Mouse (Mus musculus): ENCODE results near the gene 1700001C19Rik. TPM values are rescaled to one million over a fixed set of nuclear protein-coding genes. Genes with fewer than 3 reads are reported as not detected.

Gene 1700001C19Rik
- polyA plus RNA-seq, 1 experiment from 2014 or later, result 0.25 TPM

DNA sequence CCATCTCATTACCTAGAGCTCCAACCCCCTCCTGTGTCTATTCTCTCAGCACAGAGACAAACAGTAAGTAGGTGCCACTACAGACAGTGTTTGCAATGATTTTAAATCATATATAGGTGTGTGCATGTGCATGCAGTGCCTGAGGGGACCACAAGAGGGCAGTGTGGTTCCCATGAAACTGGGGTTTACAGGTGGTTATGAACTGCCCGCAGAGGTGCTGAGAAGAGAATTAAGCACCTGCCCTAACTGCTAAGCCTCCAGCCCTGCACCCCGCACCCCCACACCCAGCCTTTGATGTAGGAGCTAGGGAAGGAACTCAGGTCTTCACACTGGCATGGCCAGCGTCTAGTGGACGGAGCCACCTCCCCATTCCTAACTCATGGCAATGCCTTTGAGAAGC lies 50.5 kb downstream of the 1700001C19Rik start:
- H3K9me3 ChIP-seq, result no peaks in the 10 kb centered on the region
- no peak for ATAC-seq (ENCODE audit: insufficient number of reproducible peaks, insufficient read depth, low FRiP score, low TSS enrichment, low read depth)
- no peak overlapping the region for H3K27ac ChIP-seq
- H3K4me1 ChIP-seq, result no peaks in the 10 kb centered on the region
- H3K9ac ChIP-seq, result no peak overlapping the region
- WGBS, result 59% methylated on average over 4 of the region's 4 CpGs
- H3K27me3 ChIP-seq, result no peaks in the 10 kb centered on the region
- H3K4me2 ChIP-seq, result no peak overlapping the region
- H3K4me3 ChIP-seq, result no peak overlapping the region
- H3K36me3 ChIP-seq, result peaks cover 8% of the 10 kb centered on the region

DNA sequence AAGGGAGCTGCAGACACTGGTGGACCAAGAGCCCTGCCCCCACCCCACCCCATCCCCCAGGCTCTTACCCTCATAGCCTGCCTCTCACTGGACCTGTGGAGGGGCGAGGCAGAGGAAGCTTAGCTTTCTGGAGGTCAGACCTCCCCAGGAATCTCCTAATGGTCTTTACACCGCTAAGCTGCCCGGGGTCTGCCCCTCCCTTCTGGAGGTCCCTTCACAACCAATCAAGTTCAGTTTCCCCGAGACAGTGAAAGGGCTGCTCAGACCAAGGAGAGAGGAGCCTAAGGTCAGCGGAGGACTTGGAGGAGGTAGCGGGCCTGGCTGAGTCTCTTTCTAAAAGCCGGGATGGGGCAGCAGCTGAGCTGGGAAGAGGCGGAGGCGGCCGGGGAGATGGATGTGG lies 52.0 kb downstream of the 1700001C19Rik start, which contains the start of gene Guca1b:
Gene Guca1b, plus strand, starts transcription at position 249 of the 400 bp plus-strand sequence.
- no peak for ATAC-seq (ENCODE audit: insufficient number of reproducible peaks, insufficient read depth, low FRiP score, low TSS enrichment, low read depth)
- H3K9me3 ChIP-seq, result no peaks in the 10 kb centered on the region

DNA sequence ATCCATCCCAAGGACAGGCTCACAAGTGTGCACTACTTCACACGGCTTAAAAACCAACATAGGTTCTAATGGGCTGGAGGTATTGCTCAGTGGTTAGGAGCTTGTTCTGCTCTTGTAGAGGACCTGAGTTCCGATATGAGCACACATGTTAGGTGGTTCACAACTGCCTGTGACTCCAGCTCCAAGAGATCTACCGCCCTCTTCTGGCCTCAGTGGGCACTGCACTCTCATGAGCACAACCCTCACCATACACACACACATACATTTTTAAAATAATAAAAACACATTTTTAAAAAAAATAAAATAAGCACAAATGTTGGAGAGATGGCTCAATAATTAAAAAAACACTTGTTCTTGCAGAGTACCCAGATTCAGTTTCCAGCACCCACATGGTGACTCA lies 53.1 kb downstream of the 1700001C19Rik start:
- Histone ChIP-seq H3K4me2 (no peak overlapping the region), H3K9me3 (no peaks in the 10 kb centered on the region), H3K4me1 (no peaks in the 10 kb centered on the region), H3K9ac (no peak overlapping the region), H3K4me3 (no peak overlapping the region), H3K36me3 (peaks cover 34% of the 10 kb centered on the region), H3K27me3 (no peaks in the 10 kb centered on the region), H3K27ac (no peak overlapping the region)
- 87% methylated on average over 3 of the region's 3 CpGs for WGBS
- ATAC-seq (ENCODE audit: insufficient number of reproducible peaks, insufficient read depth, low FRiP score, low TSS enrichment, low read depth), result no peak

More for the DNA sequence above, 52.0 kb downstream of the 1700001C19Rik start, which contains the start of gene Guca1b:
- WGBS, result 39% methylated on average over 10 of the region's 10 CpGs
- no peak within 1 kb of the TSS for H3K9ac ChIP-seq
- H3K27me3 ChIP-seq, result no peaks in the 10 kb centered on the region
- no peaks in the 10 kb centered on the region for H3K4me1 ChIP-seq
- no peak within 1 kb of the TSS for H3K4me3 ChIP-seq
- H3K27ac ChIP-seq, result no peak within 1 kb of the TSS
- H3K4me2 ChIP-seq, result no peak within 1 kb of the TSS
- peaks cover 23% of the 10 kb centered on the region for H3K36me3 ChIP-seq

DNA sequence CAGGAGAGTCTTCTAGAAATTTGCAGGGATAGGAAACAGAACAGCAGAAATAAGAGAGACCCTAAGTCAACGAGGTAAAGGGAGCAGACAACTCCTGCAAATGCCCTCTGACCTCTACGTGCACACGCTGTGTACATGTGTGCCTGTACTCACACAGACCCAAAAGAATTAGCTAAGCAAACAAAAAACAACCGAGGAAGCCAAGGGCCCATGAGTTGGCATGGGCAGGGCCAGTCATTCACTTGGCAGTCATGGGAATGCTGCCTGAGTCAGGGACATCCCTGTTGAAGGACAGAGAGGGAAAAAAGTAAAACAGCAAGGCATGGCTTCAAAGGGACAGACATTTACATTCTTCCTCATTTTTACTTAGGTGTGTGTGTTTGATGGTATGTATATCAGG lies 53.9 kb downstream of the 1700001C19Rik start:
- no peak overlapping the region for H3K4me2 ChIP-seq
- H3K36me3 ChIP-seq, result peaks cover 41% of the 10 kb centered on the region
- H3K27me3 ChIP-seq, result no peaks in the 10 kb centered on the region
- H3K4me1 ChIP-seq, result no peaks in the 10 kb centered on the region
- H3K9me3 ChIP-seq, result no peaks in the 10 kb centered on the region
- no peak overlapping the region for H3K27ac ChIP-seq
- H3K9ac ChIP-seq, result no peak overlapping the region
- no peak for ATAC-seq (ENCODE audit: insufficient number of reproducible peaks, insufficient read depth, low FRiP score, low TSS enrichment, low read depth)
- H3K4me3 ChIP-seq, result no peak overlapping the region
- WGBS, result 85% methylated on average over 4 of the region's 4 CpGs

DNA sequence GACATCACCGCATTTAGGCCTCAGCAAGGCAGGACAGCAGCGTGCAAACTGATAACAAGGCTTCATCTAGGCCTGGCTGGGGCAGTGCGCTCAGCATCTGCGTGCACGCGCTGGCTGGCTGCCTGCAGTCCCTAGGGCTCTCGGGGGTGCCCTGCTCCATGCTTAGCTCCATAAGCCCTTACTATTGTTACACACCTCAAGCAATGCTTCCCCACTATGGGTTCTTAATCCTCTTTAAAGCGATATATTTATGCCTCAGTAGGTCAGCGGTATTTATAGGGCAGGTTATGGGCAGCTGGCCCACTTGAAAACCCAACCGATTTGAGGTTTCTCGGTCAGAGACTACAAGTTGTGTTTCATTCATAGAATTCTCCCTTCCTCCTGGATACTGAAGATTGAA lies 55.3 kb downstream of the 1700001C19Rik start:
- peaks cover 54% of the 10 kb centered on the region for H3K36me3 ChIP-seq
- H3K4me1 ChIP-seq, result no peaks in the 10 kb centered on the region
- no peaks in the 10 kb centered on the region for H3K27me3 ChIP-seq
- H3K4me3 ChIP-seq, result no peak overlapping the region
- 85% methylated on average over 11 of the region's 11 CpGs for WGBS
- no peak overlapping the region for H3K4me2 ChIP-seq
- H3K9me3 ChIP-seq, result no peaks in the 10 kb centered on the region
- no peak overlapping the region for H3K9ac ChIP-seq
- ATAC-seq (ENCODE audit: insufficient number of reproducible peaks, insufficient read depth, low FRiP score, low TSS enrichment, low read depth), result peak; percentile 10; the same call in 1 of the 2 replicates
- H3K27ac ChIP-seq, result no peak overlapping the region

DNA sequence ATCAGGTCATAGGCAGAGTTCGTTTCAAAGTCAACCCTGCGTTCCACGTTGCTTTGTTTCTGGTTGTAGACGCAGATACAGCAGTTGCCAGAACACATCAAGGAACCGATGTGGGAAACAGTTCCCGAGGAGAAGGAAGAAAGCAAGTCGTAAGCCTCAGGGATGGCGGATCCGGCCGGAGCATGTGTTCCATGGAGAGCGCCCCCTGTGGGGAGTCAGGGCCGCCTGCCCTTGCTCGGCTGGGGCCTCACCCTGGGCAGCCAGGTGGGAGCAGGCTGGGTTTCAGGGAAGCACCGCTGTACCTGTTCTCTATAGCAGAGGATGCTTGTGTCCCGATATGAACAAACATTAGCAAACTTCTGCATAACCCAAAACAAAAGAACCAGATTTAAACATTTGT lies 59.0 kb downstream of the 1700001C19Rik start:
- peaks cover 86% of the 10 kb centered on the region for H3K36me3 ChIP-seq
- H3K4me1 ChIP-seq, result no peaks in the 10 kb centered on the region
- no peaks in the 10 kb centered on the region for H3K9me3 ChIP-seq
- no peak overlapping the region for H3K27ac ChIP-seq
- ATAC-seq (ENCODE audit: insufficient number of reproducible peaks, insufficient read depth, low FRiP score, low TSS enrichment, low read depth), result no peak
- H3K4me3 ChIP-seq, result no peak overlapping the region
- no peak overlapping the region for H3K4me2 ChIP-seq
- no peaks in the 10 kb centered on the region for H3K27me3 ChIP-seq
- 86% methylated on average over 15 of the region's 15 CpGs for WGBS
- no peak overlapping the region for H3K9ac ChIP-seq

DNA sequence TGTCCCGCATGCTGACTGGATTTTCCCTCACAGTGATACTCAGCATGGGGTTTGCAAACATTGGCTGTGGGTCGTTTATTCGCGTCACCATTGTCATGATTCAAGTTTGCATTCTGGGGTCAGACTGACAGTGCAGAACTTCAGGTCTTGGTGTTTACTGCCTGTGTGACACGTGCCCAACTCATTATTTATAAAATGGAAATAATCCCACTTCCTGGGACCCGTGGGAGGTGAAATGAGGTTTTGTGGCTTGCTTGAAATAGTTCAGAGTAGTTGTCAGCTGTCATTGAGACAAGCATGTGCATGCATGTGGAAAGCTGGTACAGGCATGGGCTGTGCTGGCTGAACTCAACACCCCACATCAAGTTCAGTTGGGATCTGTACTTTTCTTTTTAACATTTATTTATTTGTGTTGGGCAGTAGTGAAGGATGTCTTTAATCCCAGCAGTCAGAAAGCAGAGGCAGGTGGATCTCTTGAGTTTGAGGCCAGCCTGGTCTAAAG lies 60.3 kb downstream of the 1700001C19Rik start:
- Histone ChIP-seq H3K36me3 (peaks cover 94% of the 10 kb centered on the region), H3K27ac (no peak overlapping the region), H3K9ac (no peak overlapping the region), H3K27me3 (no peaks in the 10 kb centered on the region), H3K4me1 (no peaks in the 10 kb centered on the region), H3K4me2 (no peak overlapping the region), H3K4me3 (no peak overlapping the region), H3K9me3 (no peaks in the 10 kb centered on the region)
- 83% methylated on average over 6 of the region's 6 CpGs for WGBS
- no peak for ATAC-seq (ENCODE audit: insufficient number of reproducible peaks, insufficient read depth, low FRiP score, low TSS enrichment, low read depth)

DNA sequence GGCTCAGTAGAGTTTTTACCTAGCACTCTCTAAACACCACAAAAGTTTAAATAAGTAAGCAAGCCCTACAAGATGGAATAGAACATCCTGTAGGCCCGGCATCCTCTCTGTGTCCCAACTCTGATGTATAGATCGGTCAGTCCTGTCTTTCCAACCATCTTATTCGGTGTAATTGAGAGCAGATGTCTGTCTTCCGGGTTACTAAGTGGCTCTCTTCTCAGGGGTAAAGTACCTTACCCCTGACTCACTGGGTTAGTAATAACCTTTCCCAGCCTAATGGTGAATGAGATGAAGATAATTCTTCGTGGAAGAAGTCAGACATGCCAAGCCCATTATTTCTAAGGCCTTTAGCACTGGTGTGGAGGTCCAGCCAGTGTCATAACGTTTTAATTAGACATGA lies 63.2 kb downstream of the 1700001C19Rik start:
- H3K4me3 ChIP-seq, result no peak overlapping the region
- no peaks in the 10 kb centered on the region for H3K9me3 ChIP-seq
- H3K9ac ChIP-seq, result no peak overlapping the region
- H3K36me3 ChIP-seq, result peaks cover 66% of the 10 kb centered on the region
- no peaks in the 10 kb centered on the region for H3K27me3 ChIP-seq
- no peak overlapping the region for H3K4me2 ChIP-seq
- no peak overlapping the region for H3K27ac ChIP-seq
- WGBS, result 38% methylated on average over 6 of the region's 6 CpGs
- no peak for ATAC-seq (ENCODE audit: insufficient number of reproducible peaks, insufficient read depth, low FRiP score, low TSS enrichment, low read depth)
- peaks cover 14% of the 10 kb centered on the region for H3K4me1 ChIP-seq

DNA sequence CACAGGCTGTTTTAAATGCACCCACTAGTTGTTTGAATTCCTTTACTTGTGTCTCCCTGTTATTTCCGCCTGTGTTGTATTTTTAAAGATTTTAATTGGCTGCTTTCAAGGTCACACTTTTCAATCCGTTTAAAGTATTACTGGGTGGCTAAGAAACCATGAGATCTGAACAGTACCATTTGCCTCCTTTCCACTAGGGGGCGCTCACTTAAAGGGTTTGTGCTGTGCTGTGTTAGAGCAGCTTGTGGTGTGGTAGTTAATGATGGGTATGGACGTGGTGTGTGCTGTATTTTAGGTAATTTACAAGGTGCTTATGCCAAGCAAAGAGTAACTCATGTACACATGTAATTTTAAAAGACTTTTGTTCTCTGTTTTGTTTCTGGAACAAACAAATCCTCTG lies 65.7 kb downstream of the 1700001C19Rik start:
- peaks cover 42% of the 10 kb centered on the region for H3K36me3 ChIP-seq
- 11% methylated on average over 4 of the region's 4 CpGs for WGBS
- H3K9me3 ChIP-seq, result no peaks in the 10 kb centered on the region
- 0 out of 2 replicates have a peak overlapping the region, but pooled peaks have one; percentile 17 for H3K9ac ChIP-seq
- no peak overlapping the region; the same call in 1 of the 2 replicates for H3K4me2 ChIP-seq
- H3K27ac ChIP-seq, result no peak overlapping the region
- 0 out of 2 replicates have a peak, but pooled peaks have one; percentile 67 for ATAC-seq (ENCODE audit: insufficient number of reproducible peaks, insufficient read depth, low FRiP score, low TSS enrichment, low read depth)
- H3K4me3 ChIP-seq, result no peak overlapping the region
- H3K4me1 ChIP-seq, result peaks cover 14% of the 10 kb centered on the region
- H3K27me3 ChIP-seq, result no peaks in the 10 kb centered on the region

DNA sequence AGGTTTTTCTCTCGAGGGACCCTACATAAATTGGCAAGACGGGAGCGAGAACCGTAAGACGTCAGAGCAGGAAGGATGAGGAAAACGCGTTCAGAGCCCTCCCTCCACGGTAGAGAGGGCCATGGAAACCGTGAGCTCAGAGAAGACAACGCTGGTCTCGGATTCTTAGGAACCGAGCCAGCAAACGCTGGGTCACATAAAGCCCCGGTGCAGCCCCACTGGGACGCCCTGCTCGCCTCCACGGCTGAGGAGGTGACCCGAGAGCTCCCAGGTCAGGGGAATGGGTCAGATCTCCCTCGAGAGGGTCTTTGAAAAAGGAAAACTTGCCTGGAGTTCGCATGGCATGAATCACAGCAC lies 68.1 kb downstream of the 1700001C19Rik start:
- 1% methylated on average over 20 of the region's 20 CpGs for WGBS
- Histone ChIP-seq H3K27ac (peak overlapping the region; percentile 51; the same call in 1 of the 2 replicates), H3K36me3 (peaks cover 18% of the 10 kb centered on the region), H3K9me3 (no peaks in the 10 kb centered on the region), H3K9ac (peak overlapping the region; percentile 78), H3K4me3 (peak overlapping the region; percentile 83), H3K27me3 (no peaks in the 10 kb centered on the region), H3K4me1 (peaks cover 14% of the 10 kb centered on the region), H3K4me2 (peak overlapping the region; percentile 77)
- 0 out of 2 replicates have a peak, but pooled peaks have one; percentile 6 for ATAC-seq (ENCODE audit: insufficient number of reproducible peaks, insufficient read depth, low FRiP score, low TSS enrichment, low read depth)

DNA sequence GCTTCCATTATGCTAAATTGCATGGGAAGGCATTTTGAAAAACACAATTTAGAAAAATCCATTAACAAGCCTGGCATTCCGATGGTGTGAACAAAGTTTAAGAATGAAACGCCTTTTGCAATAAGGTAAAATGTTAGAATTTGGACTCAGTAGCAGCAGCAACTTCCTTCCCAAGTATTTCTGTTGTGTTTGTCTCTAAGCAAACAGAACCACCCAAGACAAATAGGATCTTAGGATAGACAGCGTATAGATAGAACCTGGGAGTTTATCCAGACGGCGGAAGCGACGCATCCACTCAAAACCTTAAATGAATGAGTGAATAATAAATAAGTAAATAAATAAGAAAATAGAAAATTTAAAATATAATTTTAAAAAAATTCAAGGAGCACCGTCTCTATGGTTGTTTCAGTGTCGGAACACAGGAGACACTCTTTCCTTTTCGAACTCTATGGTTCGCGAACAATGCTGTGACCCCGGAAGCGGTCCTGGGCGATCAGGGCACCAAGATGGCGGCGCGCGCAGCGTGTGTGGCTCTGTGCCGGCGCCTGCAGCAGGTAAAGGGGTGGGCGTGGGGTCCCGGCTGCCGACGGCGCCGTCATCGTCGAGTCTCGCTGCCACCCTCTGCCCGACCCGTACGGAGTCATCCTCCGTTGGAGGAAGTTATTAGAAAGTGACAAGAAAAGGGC lies 68.6 kb downstream of the 1700001C19Rik start, which contains the start of gene Mrps10:
Gene Mrps10, plus strand, starts transcription at position 487 of the 686 bp plus-strand sequence.
- Histone ChIP-seq H3K4me3 (peak within 1 kb of the TSS; percentile 83), H3K27me3 (no peaks in the 10 kb centered on the region), H3K9ac (peak within 1 kb of the TSS; percentile 78), H3K27ac (peak within 1 kb of the TSS; percentile 51; the same call in 1 of the 2 replicates), H3K36me3 (peaks cover 13% of the 10 kb centered on the region), H3K9me3 (no peaks in the 10 kb centered on the region), H3K4me1 (peaks cover 14% of the 10 kb centered on the region), H3K4me2 (peak within 1 kb of the TSS; percentile 77)
- peak; percentile 79; the same call in 1 of the 2 replicates for ATAC-seq (ENCODE audit: insufficient number of reproducible peaks, insufficient read depth, low FRiP score, low TSS enrichment, low read depth)
- WGBS, result 4% methylated on average over 35 of the region's 35 CpGs

Measured in embryonic facial prominence, embryonic 13.5 days (tissue).